Mouse (Mus musculus): ENCODE results near the gene Smtnl2.

DNA sequence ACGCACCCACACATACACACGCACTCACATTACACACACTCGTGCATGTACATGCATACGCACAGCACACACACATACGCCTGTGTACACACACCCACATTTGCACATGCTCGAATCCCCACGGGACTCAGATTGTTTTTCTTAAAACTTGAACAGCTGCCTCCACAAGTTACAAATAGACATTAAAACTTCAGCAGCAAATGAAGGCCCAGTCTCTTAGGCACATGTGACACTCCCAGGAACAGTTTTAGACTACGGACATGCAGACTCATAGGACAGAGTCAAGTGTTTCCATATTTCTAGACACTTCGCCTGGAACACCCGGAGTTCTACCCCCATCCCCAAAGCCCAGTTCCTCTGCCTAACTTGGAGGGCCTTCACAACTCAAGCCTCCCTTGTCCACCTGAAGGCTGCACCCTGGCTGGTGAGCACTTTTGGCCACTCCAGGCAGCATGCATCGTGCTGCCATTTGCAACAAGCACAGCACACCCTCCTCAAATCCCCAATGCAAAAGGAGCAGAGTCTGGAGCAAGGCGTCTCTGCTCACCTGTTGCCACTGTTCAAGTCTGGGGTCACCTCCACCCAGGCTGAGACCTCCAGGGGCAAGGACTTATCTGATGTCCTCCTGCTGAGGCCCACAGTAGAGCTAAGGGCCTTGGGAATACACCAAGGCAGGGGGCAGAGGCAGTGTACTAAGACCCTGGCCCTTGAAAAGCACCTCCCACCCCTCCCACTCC, 1.7 kb downstream of the Smtnl2 start:
- TF ChIP-seq ZC3H11A (IDR thresholded peaks at IDR 0.05; ENCODE audit: borderline replicate concordance, low read depth, low read length) (no peak), CHD2 (IDR thresholded peaks at IDR 0.05; ENCODE audit: low read depth, low read length) (no peak), HCFC1 (IDR thresholded peaks at IDR 0.05; ENCODE audit: borderline replicate concordance, insufficient read depth, low read length) (no peak)

Data from ES-E14 (cell line).